Comparison of ENCODE assay signal across 26 mouse cellular contexts in the genomic region with DNA sequence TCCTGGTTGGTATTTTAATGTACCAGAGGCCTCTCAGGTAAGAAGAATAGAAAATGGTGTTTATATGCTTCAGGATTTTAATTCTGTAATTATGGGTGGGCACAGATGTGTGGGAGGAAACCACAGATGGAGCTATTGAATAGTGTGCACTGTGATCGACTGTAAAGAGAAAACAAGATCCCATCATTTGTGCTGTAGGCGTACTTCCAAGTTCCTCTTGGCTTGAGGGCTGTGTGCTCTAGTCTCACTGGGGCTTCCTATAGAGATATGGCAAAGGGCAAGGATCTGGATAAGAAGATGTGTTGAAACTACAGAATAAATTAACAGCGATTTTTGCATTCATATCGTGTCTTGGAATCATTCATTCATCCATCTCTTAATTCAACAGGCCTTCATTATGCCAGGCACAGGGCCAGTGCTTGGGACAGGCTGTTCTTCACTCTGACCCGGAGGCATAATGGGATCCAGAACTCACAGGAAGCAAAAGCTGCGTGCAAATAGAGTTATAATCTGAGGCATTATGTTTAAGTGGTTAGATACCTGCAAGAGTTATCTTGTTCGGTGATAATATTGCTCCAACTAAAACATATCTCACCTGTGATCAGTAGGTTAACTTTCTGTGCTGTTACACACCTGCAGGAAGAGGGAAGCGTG.
DNase-seq lines count a peak whose midpoint lies in the region; ATAC-seq and TF ChIP-seq lines count a peak whose summit lies in the region.
"Had no signal": no experiment of that assay in that cellular context is flagged by ENCODE, and none has a peak within 500 bp of the region (broad histone marks: within the 10 kb centered on the region; RNA-seq: fewer than 3 reads in every experiment).

No protein-coding gene starts in this region.

- H3K36me3 ChIP-seq in forebrain, embryonic 13.5 days (ENCODE audit: poor library complexity, severe bottlenecking), result no peaks in the 10 kb centered on the region
- no peaks in the 10 kb centered on the region for H3K36me3 ChIP-seq in forebrain, embryonic 11.5 days (ENCODE audit: control insufficient read depth, insufficient read depth, low read length)
- no peaks in the 10 kb centered on the region for H3K36me3 ChIP-seq in forebrain, postnatal 0 days (ENCODE audit: insufficient read depth)
- no peaks in the 10 kb centered on the region for H3K36me3 ChIP-seq in intestine, postnatal 0 days (ENCODE audit: control insufficient read depth, insufficient read depth)
- H3K36me3 ChIP-seq: embryonic facial prominence, embryonic 12.5 days; heart, embryonic 13.5 days; intestine, embryonic 15.5 days; limb, embryonic 10.5 days; liver, embryonic 15.5 days; lung, embryonic 15.5 days; neural tube, embryonic 15.5 days had no signal

- DNase-seq in forebrain, embryonic 11.5 days (ENCODE audit: low spot score), result no peak
- peak; percentile 19 for DNase-seq in layer of hippocampus, adult 11-12 months (ENCODE audit: low spot score)
- no peak for DNase-seq in layer of hippocampus, adult 9-10 months (ENCODE audit: low spot score)
- DNase-seq in brain, adult 2 months (ENCODE audit: low read depth, low spot score), result peak; percentile 12
- no peak for DNase-seq in forebrain, postnatal 0 days
- DNase-seq: adrenal gland, postnatal 14 days; cerebellum, adult 11-12 months; cerebellum, postnatal 25 days; heart, adult 2 months; kidney, adult 9 months; kidney, postnatal 14 days; liver; lung, postnatal 36 days had no signal

- no peak overlapping the region for H3K4me2 ChIP-seq in forebrain, embryonic 13.5 days
- no peak overlapping the region for H3K4me2 ChIP-seq in forebrain, embryonic 11.5 days (ENCODE audit: low read depth, low read length, severe bottlenecking)
- no peak overlapping the region for H3K4me2 ChIP-seq in forebrain, postnatal 0 days (ENCODE audit: low read depth)
- no peak overlapping the region for H3K4me2 ChIP-seq in intestine, postnatal 0 days (replicated peaks; ENCODE audit: low read depth)
- H3K4me2 ChIP-seq: embryonic facial prominence, embryonic 12.5 days; heart, embryonic 13.5 days; hindbrain, embryonic 14.5 days; intestine, embryonic 15.5 days; liver, embryonic 15.5 days; lung, embryonic 15.5 days; neural tube, embryonic 15.5 days had no signal

- WGBS in forebrain, embryonic 13.5 days, result 74% methylated on average over 8 of the region's 8 CpGs
- WGBS in forebrain, embryonic 11.5 days, result 90% methylated on average over 8 of the region's 8 CpGs
- 54% methylated on average over 8 of the region's 8 CpGs for WGBS in forebrain, postnatal 0 days
- 82% methylated on average over 8 of the region's 8 CpGs for WGBS in intestine, postnatal 0 days

- peak; percentile 33; the same call in 1 of the 2 replicates for ATAC-seq in forebrain, embryonic 13.5 days
- no peak for ATAC-seq in forebrain, embryonic 11.5 days (replicated peaks; ENCODE audit: low FRiP score)
- ATAC-seq in forebrain, postnatal 0 days, result peak; percentile 38; the same call in 1 of the 2 replicates
- no peak for ATAC-seq in intestine, postnatal 0 days
- ATAC-seq: CD4-positive, CD25-positive, alpha-beta regulatory T cell, adult 4 months; intestine, embryonic 15.5 days; midbrain, embryonic 16.5 days had no signal

- no peak overlapping the region for H3K9ac ChIP-seq in forebrain, embryonic 13.5 days
- H3K9ac ChIP-seq in forebrain, embryonic 11.5 days (ENCODE audit: low read length), result no peak overlapping the region
- H3K9ac ChIP-seq in forebrain, postnatal 0 days, result no peak overlapping the region
- H3K9ac ChIP-seq in intestine, postnatal 0 days (ENCODE audit: low read depth, low read length), result no peak overlapping the region
- H3K9ac ChIP-seq: embryonic facial prominence, embryonic 12.5 days; heart, embryonic 13.5 days; hindbrain, embryonic 14.5 days; intestine, embryonic 15.5 days; liver, embryonic 15.5 days; lung, embryonic 15.5 days; neural tube, embryonic 15.5 days had no signal

- no peaks in the 10 kb centered on the region for H3K27me3 ChIP-seq in forebrain, embryonic 13.5 days
- H3K27me3 ChIP-seq in forebrain, embryonic 11.5 days (ENCODE audit: control insufficient read depth, insufficient read depth, low read length), result no peaks in the 10 kb centered on the region
- H3K27me3 ChIP-seq in forebrain, postnatal 0 days (ENCODE audit: insufficient read depth, low read length), result no peaks in the 10 kb centered on the region
- H3K27me3 ChIP-seq in intestine, postnatal 0 days (replicated peaks; ENCODE audit: control insufficient read depth, insufficient read depth, low read length), result no peaks in the 10 kb centered on the region
- H3K27me3 ChIP-seq: embryonic facial prominence, embryonic 12.5 days; intestine, embryonic 15.5 days; liver, embryonic 15.5 days; lung, embryonic 15.5 days; neural tube, embryonic 15.5 days had no signal

- H3K4me1 ChIP-seq in forebrain, embryonic 13.5 days, result 0 out of 2 replicates have a peak, but pooled peaks cover 5% of the 10 kb centered on the region
- no peaks in the 10 kb centered on the region for H3K4me1 ChIP-seq in forebrain, embryonic 11.5 days (replicated peaks; ENCODE audit: control insufficient read depth, insufficient read depth, low read length)
- H3K4me1 ChIP-seq in forebrain, postnatal 0 days (ENCODE audit: insufficient read depth), result no peaks in the 10 kb centered on the region
- H3K4me1 ChIP-seq in intestine, postnatal 0 days (replicated peaks; ENCODE audit: control insufficient read depth, insufficient read depth, low read length), result no peaks in the 10 kb centered on the region
- H3K4me1 ChIP-seq: intestine, embryonic 15.5 days; liver, embryonic 15.5 days; lung, embryonic 15.5 days; neural tube, embryonic 15.5 days had no signal

- no peak for TF ChIP-seq CTCF in forebrain, postnatal 0 days (IDR thresholded peaks at IDR 0.05; ENCODE audit: low read depth)
- TF ChIP-seq CTCF in intestine, postnatal 0 days (IDR thresholded peaks at IDR 0.05; ENCODE audit: low read depth), result no peak

- no peak overlapping the region for H3K27ac ChIP-seq in forebrain, embryonic 13.5 days
- H3K27ac ChIP-seq in forebrain, embryonic 11.5 days (ENCODE audit: low read depth, low read length), result no peak overlapping the region
- no peak overlapping the region for H3K27ac ChIP-seq in forebrain, postnatal 0 days (ENCODE audit: low read depth, low read length)
- no peak overlapping the region for H3K27ac ChIP-seq in intestine, postnatal 0 days (ENCODE audit: low read depth, low read length)
- H3K27ac ChIP-seq: embryonic facial prominence, embryonic 12.5 days; heart, adult 2 months; heart, embryonic 13.5 days; hindbrain, embryonic 14.5 days; intestine, embryonic 15.5 days; left cerebral cortex, adult 2 months; limb, embryonic 10.5 days; liver, embryonic 15.5 days; lung, embryonic 15.5 days; neural tube, embryonic 15.5 days had no signal

- H3K4me3 ChIP-seq in forebrain, embryonic 13.5 days, result no peak overlapping the region
- H3K4me3 ChIP-seq in forebrain, embryonic 11.5 days (ENCODE audit: low read depth, low read length), result no peak overlapping the region
- no peak overlapping the region for H3K4me3 ChIP-seq in forebrain, postnatal 0 days (ENCODE audit: low read depth, low read length)
- H3K4me3 ChIP-seq in intestine, postnatal 0 days (ENCODE audit: low read depth, low read length), result no peak overlapping the region
- H3K4me3 ChIP-seq: embryonic facial prominence, embryonic 12.5 days; heart, adult 2 months; heart, embryonic 13.5 days; intestine, embryonic 15.5 days; left cerebral cortex, adult 2 months; limb, embryonic 10.5 days; liver, embryonic 15.5 days; lung, embryonic 15.5 days; neural tube, embryonic 15.5 days had no signal

- no peaks in the 10 kb centered on the region for H3K9me3 ChIP-seq in forebrain, embryonic 13.5 days (replicated peaks)
- H3K9me3 ChIP-seq in forebrain, embryonic 11.5 days (ENCODE audit: control insufficient read depth, low read length), result no peaks in the 10 kb centered on the region
- no peaks in the 10 kb centered on the region for H3K9me3 ChIP-seq in forebrain, postnatal 0 days (ENCODE audit: low read length)
- no peaks in the 10 kb centered on the region for H3K9me3 ChIP-seq in intestine, postnatal 0 days (ENCODE audit: control insufficient read depth)
- H3K9me3 ChIP-seq: embryonic facial prominence, embryonic 12.5 days; heart, embryonic 13.5 days; intestine, embryonic 15.5 days; limb, embryonic 10.5 days; liver, embryonic 15.5 days; lung, embryonic 15.5 days; neural tube, embryonic 15.5 days had no signal

Comparison
In these comparisons a context has a peak if more than half of its experiments do, and no peak if none do; other contexts are left out.
1. ATAC-seq: peak in forebrain, embryonic 13.5 days (single experiment) and forebrain, postnatal 0 days (single experiment); none in forebrain, embryonic 11.5 days (single experiment) and intestine, postnatal 0 days (single experiment).
2. DNase-seq: peak in layer of hippocampus, adult 11-12 months (single experiment) and brain, adult 2 months (single experiment); none in forebrain, embryonic 11.5 days (single experiment), layer of hippocampus, adult 9-10 months (single experiment) and forebrain, postnatal 0 days (single experiment).